Mouse (Mus musculus): ENCODE data around the gene Mrpl38. TPM values are rescaled to one million over a fixed set of nuclear protein-coding genes. Genes with fewer than 3 reads are reported as not detected.

Mrpl38 gene
- polyA plus RNA-seq, 1 experiment from 2014 or later: 79.3 TPM

GRCm38 (mm10) chr11:116148761-116149221 is 10.1 kb upstream of the Mrpl38 start:
- Histone ChIP-seq H3K9me3 (ENCODE audit: control insufficient read depth, low read length) (no peaks in the 10 kb centered on the region), H3K4me1 (replicated peaks; ENCODE audit: control insufficient read depth, insufficient read depth, low read length) (0 out of 2 replicates have a peak, but pooled peaks cover 4% of the 10 kb centered on the region), H3K9ac (ENCODE audit: low read length) (no peak overlapping the region), H3K36me3 (ENCODE audit: control insufficient read depth, insufficient read depth, low read length) (peaks cover 37% of the 10 kb centered on the region), H3K4me3 (ENCODE audit: low read length) (no peak overlapping the region), H3K27me3 (ENCODE audit: control insufficient read depth, insufficient read depth, low read depth, low read length) (no peaks in the 10 kb centered on the region), H3K27ac (ENCODE audit: low read length) (no peak overlapping the region), H3K4me2 (ENCODE audit: low read depth, low read length) (no peak overlapping the region)
- 54% methylated on average over 20 of the region's 20 CpGs for WGBS
- ATAC-seq (ENCODE audit: low read depth): no peak

GRCm38 (mm10) chr11:116146294-116146985 is 7.8 kb upstream of the Mrpl38 start:
- 0 out of 2 replicates have a peak, but pooled peaks cover 4% of the 10 kb centered on the region for H3K4me1 ChIP-seq (replicated peaks; ENCODE audit: control insufficient read depth, insufficient read depth, low read length)
- H3K27me3 ChIP-seq (ENCODE audit: control insufficient read depth, insufficient read depth, low read depth, low read length): no peaks in the 10 kb centered on the region
- H3K4me2 ChIP-seq (ENCODE audit: low read depth, low read length): no peak overlapping the region
- H3K36me3 ChIP-seq (ENCODE audit: control insufficient read depth, insufficient read depth, low read length): peaks cover 42% of the 10 kb centered on the region
- ATAC-seq (ENCODE audit: low read depth): peak; percentile 60
- no peak overlapping the region for H3K4me3 ChIP-seq (ENCODE audit: low read length)
- H3K9me3 ChIP-seq (ENCODE audit: control insufficient read depth, low read length): no peaks in the 10 kb centered on the region
- no peak overlapping the region; the same call in 1 of the 2 replicates for H3K9ac ChIP-seq (ENCODE audit: low read length)
- 75% methylated on average over 25 of the region's 25 CpGs for WGBS
- H3K27ac ChIP-seq (ENCODE audit: low read length): peak overlapping the region; percentile 80

GRCm38 (mm10) chr11:116145481-116146293 is 7.0 kb upstream of the Mrpl38 start:
- H3K36me3 ChIP-seq (ENCODE audit: control insufficient read depth, insufficient read depth, low read length): peaks cover 38% of the 10 kb centered on the region
- H3K27me3 ChIP-seq (ENCODE audit: control insufficient read depth, insufficient read depth, low read depth, low read length): no peaks in the 10 kb centered on the region
- no peaks in the 10 kb centered on the region for H3K9me3 ChIP-seq (ENCODE audit: control insufficient read depth, low read length)
- H3K27ac ChIP-seq (ENCODE audit: low read length): peak overlapping the region; percentile 80
- WGBS: 65% methylated on average over 18 of the region's 18 CpGs
- 0 out of 2 replicates have a peak, but pooled peaks cover 4% of the 10 kb centered on the region for H3K4me1 ChIP-seq (replicated peaks; ENCODE audit: control insufficient read depth, insufficient read depth, low read length)
- no peak overlapping the region for H3K4me3 ChIP-seq (ENCODE audit: low read length)
- H3K4me2 ChIP-seq (ENCODE audit: low read depth, low read length): no peak overlapping the region
- ATAC-seq (ENCODE audit: low read depth): peak; percentile 30; the same call in 1 of the 2 replicates
- 0 out of 2 replicates have a peak overlapping the region, but pooled peaks have one; percentile 23 for H3K9ac ChIP-seq (ENCODE audit: low read length)

- H3K36me3 ChIP-seq (ENCODE audit: control insufficient read depth, insufficient read depth, low read length): peaks cover 31% of the 10 kb centered on the region
- H3K27ac ChIP-seq (ENCODE audit: low read length): no peak overlapping the region
- no peak overlapping the region for H3K4me2 ChIP-seq (ENCODE audit: low read depth, low read length)
- no peak for ATAC-seq (ENCODE audit: low read depth)
- H3K4me1 ChIP-seq (replicated peaks; ENCODE audit: control insufficient read depth, insufficient read depth, low read length): 0 out of 2 replicates have a peak, but pooled peaks cover 4% of the 10 kb centered on the region
- no peaks in the 10 kb centered on the region for H3K27me3 ChIP-seq (ENCODE audit: control insufficient read depth, insufficient read depth, low read depth, low read length)
- H3K4me3 ChIP-seq (ENCODE audit: low read length): no peak overlapping the region
- WGBS: 86% methylated on average over 3 of the region's 3 CpGs
- H3K9ac ChIP-seq (ENCODE audit: low read length): no peak overlapping the region
- no peaks in the 10 kb centered on the region for H3K9me3 ChIP-seq (ENCODE audit: control insufficient read depth, low read length)
Observed at GRCm38 (mm10) chr11:116143468-116143867, 4.8 kb upstream of the Mrpl38 start.

GRCm38 (mm10) chr11:116142211-116142991 is 3.7 kb upstream of the Mrpl38 start:
- H3K9ac ChIP-seq (ENCODE audit: low read length): no peak overlapping the region
- no peak for ATAC-seq (ENCODE audit: low read depth)
- WGBS: 68% methylated on average over 10 of the region's 10 CpGs
- no peak overlapping the region for H3K27ac ChIP-seq (ENCODE audit: low read length)
- H3K27me3 ChIP-seq (ENCODE audit: control insufficient read depth, insufficient read depth, low read depth, low read length): no peaks in the 10 kb centered on the region
- H3K4me2 ChIP-seq (ENCODE audit: low read depth, low read length): no peak overlapping the region
- no peaks in the 10 kb centered on the region for H3K9me3 ChIP-seq (ENCODE audit: control insufficient read depth, low read length)
- H3K4me1 ChIP-seq (replicated peaks; ENCODE audit: control insufficient read depth, insufficient read depth, low read length): peaks cover 11% of the 10 kb centered on the region
- no peak overlapping the region for H3K4me3 ChIP-seq (ENCODE audit: low read length)
- H3K36me3 ChIP-seq (ENCODE audit: control insufficient read depth, insufficient read depth, low read length): peaks cover 26% of the 10 kb centered on the region

GRCm38 (mm10) chr11:116138096-116138467 is 586 bp downstream of the Mrpl38 start:
- peaks cover 7% of the 10 kb centered on the region for H3K4me1 ChIP-seq (replicated peaks; ENCODE audit: control insufficient read depth, insufficient read depth, low read length)
- H3K9me3 ChIP-seq (ENCODE audit: control insufficient read depth, low read length): no peaks in the 10 kb centered on the region
- peak overlapping the region; percentile 79 for H3K9ac ChIP-seq (ENCODE audit: low read length)
- under 1% methylated on average over 20 of the region's 20 CpGs for WGBS
- no peaks in the 10 kb centered on the region for H3K27me3 ChIP-seq (ENCODE audit: control insufficient read depth, insufficient read depth, low read depth, low read length)
- H3K4me2 ChIP-seq (ENCODE audit: low read depth, low read length): peak overlapping the region; percentile 77
- H3K4me3 ChIP-seq (ENCODE audit: low read length): peak overlapping the region; percentile 92
- ATAC-seq (ENCODE audit: low read depth): peak; percentile 6; the same call in 1 of the 2 replicates
- H3K27ac ChIP-seq (ENCODE audit: low read length): peak overlapping the region; percentile 41
- H3K36me3 ChIP-seq (ENCODE audit: control insufficient read depth, insufficient read depth, low read length): peaks cover 11% of the 10 kb centered on the region

GRCm38 (mm10) chr11:116134171-116134570 is 4.5 kb downstream of the Mrpl38 start:
- Histone ChIP-seq H3K4me3 (ENCODE audit: low read length) (no peak overlapping the region), H3K27ac (ENCODE audit: low read length) (no peak overlapping the region), H3K9ac (ENCODE audit: low read length) (no peak overlapping the region), H3K4me1 (replicated peaks; ENCODE audit: control insufficient read depth, insufficient read depth, low read length) (peaks cover 21% of the 10 kb centered on the region), H3K27me3 (ENCODE audit: control insufficient read depth, insufficient read depth, low read depth, low read length) (no peaks in the 10 kb centered on the region), H3K4me2 (ENCODE audit: low read depth, low read length) (no peak overlapping the region), H3K9me3 (ENCODE audit: control insufficient read depth, low read length) (no peaks in the 10 kb centered on the region), H3K36me3 (ENCODE audit: control insufficient read depth, insufficient read depth, low read length) (peaks cover 11% of the 10 kb centered on the region)
- ATAC-seq (ENCODE audit: low read depth): no peak
- 82% methylated on average over 10 of the region's 10 CpGs for WGBS

GRCm38 (mm10) chr11:116133497-116133896 is 5.2 kb downstream of the Mrpl38 start:
- 75% methylated on average over 5 of the region's 5 CpGs for WGBS
- no peak for ATAC-seq (ENCODE audit: low read depth)
- H3K27me3 ChIP-seq (ENCODE audit: control insufficient read depth, insufficient read depth, low read depth, low read length): no peaks in the 10 kb centered on the region
- no peak overlapping the region for H3K27ac ChIP-seq (ENCODE audit: low read length)
- H3K9ac ChIP-seq (ENCODE audit: low read length): no peak overlapping the region
- peaks cover 11% of the 10 kb centered on the region for H3K36me3 ChIP-seq (ENCODE audit: control insufficient read depth, insufficient read depth, low read length)
- H3K9me3 ChIP-seq (ENCODE audit: control insufficient read depth, low read length): no peaks in the 10 kb centered on the region
- H3K4me1 ChIP-seq (replicated peaks; ENCODE audit: control insufficient read depth, insufficient read depth, low read length): peaks cover 21% of the 10 kb centered on the region
- H3K4me2 ChIP-seq (ENCODE audit: low read depth, low read length): no peak overlapping the region
- no peak overlapping the region for H3K4me3 ChIP-seq (ENCODE audit: low read length)
